11 mouse cellular contexts compared by ENCODE assay signal in genomic region chr2:119864484-119864883, GRCm38 (mm10).
"Had no signal": no experiment of that assay in that cellular context is flagged by ENCODE, and none has a peak within 500 bp of the region (broad histone marks: within the 10 kb centered on the region; RNA-seq: fewer than 3 reads in every experiment).

No protein-coding gene starts in this region.

- H3K27ac ChIP-seq: limb, embryonic 13.5 days; liver, embryonic 14.5 days; midbrain, embryonic 12.5 days; stomach, embryonic 15.5 days had no signal

- DNase-seq: kidney, adult 8-10 months; kidney, postnatal 25 days; lung, adult 18-20 months; thymus, postnatal 36 days had no signal

- H3K4me3 ChIP-seq: limb, embryonic 13.5 days; midbrain, embryonic 12.5 days; stomach, embryonic 15.5 days had no signal

- ATAC-seq: hindbrain, embryonic 16.5 days; inflammation-experienced regulatory T-cells, adult 6 months; intestine, postnatal 0 days had no signal
